Mouse (Mus musculus): Measurements from ENCODE around the gene Xrcc6. TPM values are rescaled to one million over a fixed set of nuclear protein-coding genes. Genes with fewer than 3 reads are reported as not detected.

Xrcc6 gene
- polyA plus RNA-seq, 1 experiment = 183 TPM

- H3K36me3 ChIP-seq (ENCODE audit: control insufficient read depth, insufficient read depth, low read length) = no peaks in the 10 kb centered on the region
- no peaks in the 10 kb centered on the region; the same call in 1 of the 2 replicates for H3K4me1 ChIP-seq (replicated peaks; ENCODE audit: control insufficient read depth, insufficient read depth, low read length)
- TF ChIP-seq POLR2A (IDR thresholded peaks at IDR 0.05; ENCODE audit: control insufficient read depth, extremely low read depth, insufficient read depth, low read length, poor library complexity) (no peak), CTCF (IDR thresholded peaks at IDR 0.05; ENCODE audit: borderline replicate concordance, control insufficient read depth, extremely low read depth, insufficient read depth, low read length, poor library complexity) (no peak)
- no peak overlapping the region for H3K4me3 ChIP-seq (ENCODE audit: control insufficient read depth, insufficient read depth, low read length)
- no peaks in the 10 kb centered on the region for H3K27me3 ChIP-seq (ENCODE audit: control insufficient read depth, insufficient read depth, low read length)
- WGBS = 69% methylated on average over 9 of the region's 9 CpGs
- H3K27ac ChIP-seq (ENCODE audit: control insufficient read depth, insufficient read depth, low read length) = no peak overlapping the region
- DNase-seq = no peak
These were observed 44.4 kb upstream of the Xrcc6 start for GRCm38 (mm10) chr15:81943176-81943749.

GRCm38 (mm10) chr15:81949076-81949475, 38.6 kb upstream of the Xrcc6 start:
- no peak overlapping the region for H3K27ac ChIP-seq (ENCODE audit: control insufficient read depth, insufficient read depth, low read length)
- no peaks in the 10 kb centered on the region for H3K27me3 ChIP-seq (ENCODE audit: control insufficient read depth, insufficient read depth, low read length)
- no peak overlapping the region for H3K4me3 ChIP-seq (ENCODE audit: control insufficient read depth, insufficient read depth, low read length)
- H3K4me1 ChIP-seq (replicated peaks; ENCODE audit: control insufficient read depth, insufficient read depth, low read length) = no peaks in the 10 kb centered on the region
- peaks cover 6% of the 10 kb centered on the region for H3K36me3 ChIP-seq (ENCODE audit: control insufficient read depth, insufficient read depth, low read length)
- no peak for TF ChIP-seq POLR2A (IDR thresholded peaks at IDR 0.05; ENCODE audit: control insufficient read depth, extremely low read depth, insufficient read depth, low read length, poor library complexity)
- no peak for DNase-seq
- 80% methylated on average over 10 of the region's 10 CpGs for WGBS

- Histone ChIP-seq H3K4me3 (ENCODE audit: control insufficient read depth, insufficient read depth, low read length) (no peak overlapping the region), H3K36me3 (ENCODE audit: control insufficient read depth, insufficient read depth, low read length) (peaks cover 10% of the 10 kb centered on the region), H3K4me1 (replicated peaks; ENCODE audit: control insufficient read depth, insufficient read depth, low read length) (no peaks in the 10 kb centered on the region), H3K27ac (ENCODE audit: control insufficient read depth, insufficient read depth, low read length) (no peak overlapping the region), H3K27me3 (ENCODE audit: control insufficient read depth, insufficient read depth, low read length) (no peaks in the 10 kb centered on the region)
- TF ChIP-seq POLR2A (IDR thresholded peaks at IDR 0.05; ENCODE audit: control insufficient read depth, extremely low read depth, insufficient read depth, low read length, poor library complexity) = no peak
- TF ChIP-seq CTCF (IDR thresholded peaks at IDR 0.05; ENCODE audit: borderline replicate concordance, control insufficient read depth, extremely low read depth, insufficient read depth, low read length, poor library complexity) = no peak
- WGBS = 90% methylated on average over 11 of the region's 11 CpGs
- DNase-seq = no peak
These were observed 38.0 kb upstream of the Xrcc6 start for GRCm38 (mm10) chr15:81949476-81950131.

- Histone ChIP-seq H3K36me3 (ENCODE audit: control insufficient read depth, insufficient read depth, low read length) (peaks cover 18% of the 10 kb centered on the region), H3K27me3 (ENCODE audit: control insufficient read depth, insufficient read depth, low read length) (no peaks in the 10 kb centered on the region), H3K27ac (ENCODE audit: control insufficient read depth, insufficient read depth, low read length) (no peak overlapping the region), H3K4me3 (ENCODE audit: control insufficient read depth, insufficient read depth, low read length) (no peak overlapping the region), H3K4me1 (replicated peaks; ENCODE audit: control insufficient read depth, insufficient read depth, low read length) (no peaks in the 10 kb centered on the region)
- DNase-seq = no peak
- 97% methylated on average over 5 of the region's 5 CpGs for WGBS
- TF ChIP-seq POLR2A (IDR thresholded peaks at IDR 0.05; ENCODE audit: control insufficient read depth, extremely low read depth, insufficient read depth, low read length, poor library complexity) (no peak), CTCF (IDR thresholded peaks at IDR 0.05; ENCODE audit: borderline replicate concordance, control insufficient read depth, extremely low read depth, insufficient read depth, low read length, poor library complexity) (no peak)
These were observed 36.9 kb upstream of the Xrcc6 start for GRCm38 (mm10) chr15:81950716-81951115.

GRCm38 (mm10) chr15:81951159-81951558, 36.5 kb upstream of the Xrcc6 start:
- Histone ChIP-seq H3K36me3 (ENCODE audit: control insufficient read depth, insufficient read depth, low read length) (peaks cover 21% of the 10 kb centered on the region), H3K27me3 (ENCODE audit: control insufficient read depth, insufficient read depth, low read length) (no peaks in the 10 kb centered on the region), H3K27ac (ENCODE audit: control insufficient read depth, insufficient read depth, low read length) (no peak overlapping the region), H3K4me1 (replicated peaks; ENCODE audit: control insufficient read depth, insufficient read depth, low read length) (no peaks in the 10 kb centered on the region), H3K4me3 (ENCODE audit: control insufficient read depth, insufficient read depth, low read length) (no peak overlapping the region)
- TF ChIP-seq POLR2A (IDR thresholded peaks at IDR 0.05; ENCODE audit: control insufficient read depth, extremely low read depth, insufficient read depth, low read length, poor library complexity) (no peak), CTCF (IDR thresholded peaks at IDR 0.05; ENCODE audit: borderline replicate concordance, control insufficient read depth, extremely low read depth, insufficient read depth, low read length, poor library complexity) (no peak)
- 95% methylated on average over 9 of the region's 9 CpGs for WGBS
- no peak for DNase-seq

GRCm38 (mm10) chr15:81952310-81952709, 35.3 kb upstream of the Xrcc6 start:
- Histone ChIP-seq H3K36me3 (ENCODE audit: control insufficient read depth, insufficient read depth, low read length) (peaks cover 21% of the 10 kb centered on the region), H3K4me1 (replicated peaks; ENCODE audit: control insufficient read depth, insufficient read depth, low read length) (no peaks in the 10 kb centered on the region), H3K4me3 (ENCODE audit: control insufficient read depth, insufficient read depth, low read length) (no peak overlapping the region), H3K27ac (ENCODE audit: control insufficient read depth, insufficient read depth, low read length) (no peak overlapping the region), H3K27me3 (ENCODE audit: control insufficient read depth, insufficient read depth, low read length) (no peaks in the 10 kb centered on the region)
- 98% methylated on average over 4 of the region's 4 CpGs for WGBS
- TF ChIP-seq CTCF (IDR thresholded peaks at IDR 0.05; ENCODE audit: borderline replicate concordance, control insufficient read depth, extremely low read depth, insufficient read depth, low read length, poor library complexity) (no peak), POLR2A (IDR thresholded peaks at IDR 0.05; ENCODE audit: control insufficient read depth, extremely low read depth, insufficient read depth, low read length, poor library complexity) (no peak)
- DNase-seq = no peak

Data from thymus, adult 2 months (tissue).